Mouse (Mus musculus): Measurements from ENCODE around the gene Gm44502. TPM values are rescaled to one million over a fixed set of nuclear protein-coding genes. Genes with fewer than 3 reads are reported as not detected.
A peak's percentile ranks its signal among the peaks of the same experiment; 100 is the strongest.

Gm44502 gene
- total and polyA plus RNA-seq, 2 experiments from 2014 or later = 1.6 TPM; not detected in 1

DNA sequence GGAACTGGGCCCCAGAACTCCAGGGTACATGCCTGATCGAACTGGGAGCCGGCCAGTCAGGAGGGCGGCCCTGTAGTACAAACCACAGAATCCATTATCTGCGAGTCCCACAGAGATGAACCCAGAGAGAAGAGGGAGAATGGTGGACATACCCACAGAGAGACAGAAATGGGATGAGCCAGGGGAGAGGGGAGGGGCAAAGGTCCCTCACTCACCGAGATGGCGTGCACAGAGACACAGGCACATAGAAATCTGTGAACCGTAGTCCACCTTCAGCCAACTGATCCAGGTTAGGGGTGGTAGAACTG, 45.8 kb upstream of the Gm44502 start:
- peak overlapping the region; percentile 61 for H3K9ac ChIP-seq (replicated peaks; ENCODE audit: low read length)
- peak overlapping the region; percentile 44 for H3K4me3 ChIP-seq (ENCODE audit: low read length)
- H3K36me3 ChIP-seq (ENCODE audit: insufficient read depth, low read length) = no peaks in the 10 kb centered on the region
- no peaks in the 10 kb centered on the region for H3K9me3 ChIP-seq (ENCODE audit: low read length)
- peaks cover 7% of the 10 kb centered on the region for H3K4me1 ChIP-seq (ENCODE audit: insufficient read depth, low read length)
- no peak for ATAC-seq
- no peaks in the 10 kb centered on the region for H3K27me3 ChIP-seq (ENCODE audit: insufficient read depth, low read length)
- no peak for TF ChIP-seq CTCF (IDR thresholded peaks at IDR 0.05; ENCODE audit: low read depth)
- no peak overlapping the region for H3K27ac ChIP-seq
- peak overlapping the region; percentile 90 for H3K4me2 ChIP-seq (ENCODE audit: low read depth, low read length)
- WGBS = 80% methylated on average over 7 of the region's 7 CpGs
- DNase-seq (ENCODE audit: low spot score) = no peak

DNA sequence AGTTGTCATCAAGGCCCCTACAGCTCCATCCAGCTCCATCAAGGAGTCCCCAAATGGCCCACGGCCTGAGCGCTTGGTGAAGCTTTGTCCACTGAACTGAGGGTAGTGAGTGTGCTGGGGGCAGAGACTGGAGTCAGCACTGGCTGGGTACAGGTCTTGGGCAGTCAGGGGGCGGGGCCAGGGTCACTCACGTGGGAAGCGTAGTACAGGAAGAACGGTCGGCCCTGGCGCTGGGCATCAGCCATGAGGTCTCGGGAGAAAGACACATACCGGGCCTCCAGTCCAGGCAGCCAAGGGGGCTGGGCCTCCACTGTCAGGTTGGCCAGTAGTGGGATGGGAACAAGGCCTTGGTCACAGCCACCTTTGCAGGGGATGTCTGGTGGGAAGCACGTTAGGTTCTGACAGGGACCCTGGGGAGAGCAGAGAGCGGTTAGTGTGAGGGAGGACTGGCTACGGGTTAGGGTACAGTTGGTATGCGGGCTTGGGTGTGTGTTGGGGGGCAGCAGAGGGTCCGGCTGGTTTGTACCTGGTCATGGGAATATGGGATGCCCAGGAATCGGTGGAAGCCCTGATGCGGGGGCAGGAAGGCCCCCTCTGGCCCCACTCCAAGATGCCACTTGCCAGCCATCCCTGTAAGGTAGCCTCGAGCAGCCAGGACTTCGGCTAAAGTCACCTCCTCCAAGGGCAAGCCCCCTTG, 45.2 kb upstream of the Gm44502 start:
- H3K4me1 ChIP-seq (ENCODE audit: insufficient read depth, low read length) = peaks cover 7% of the 10 kb centered on the region
- H3K9ac ChIP-seq (replicated peaks; ENCODE audit: low read length) = no peak overlapping the region; the same call in 1 of the 2 replicates
- H3K36me3 ChIP-seq (ENCODE audit: insufficient read depth, low read length) = no peaks in the 10 kb centered on the region
- ATAC-seq (no peak), DNase-seq (ENCODE audit: low spot score) (no peak)
- WGBS = 94% methylated on average over 19 of the region's 19 CpGs
- no peak overlapping the region for H3K4me3 ChIP-seq (ENCODE audit: low read length)
- H3K4me2 ChIP-seq (ENCODE audit: low read depth, low read length) = peak overlapping the region; percentile 90
- H3K27ac ChIP-seq = no peak overlapping the region
- no peaks in the 10 kb centered on the region for H3K27me3 ChIP-seq (ENCODE audit: insufficient read depth, low read length)
- no peak for TF ChIP-seq CTCF (IDR thresholded peaks at IDR 0.05; ENCODE audit: low read depth)
- no peaks in the 10 kb centered on the region for H3K9me3 ChIP-seq (ENCODE audit: low read length)

DNA sequence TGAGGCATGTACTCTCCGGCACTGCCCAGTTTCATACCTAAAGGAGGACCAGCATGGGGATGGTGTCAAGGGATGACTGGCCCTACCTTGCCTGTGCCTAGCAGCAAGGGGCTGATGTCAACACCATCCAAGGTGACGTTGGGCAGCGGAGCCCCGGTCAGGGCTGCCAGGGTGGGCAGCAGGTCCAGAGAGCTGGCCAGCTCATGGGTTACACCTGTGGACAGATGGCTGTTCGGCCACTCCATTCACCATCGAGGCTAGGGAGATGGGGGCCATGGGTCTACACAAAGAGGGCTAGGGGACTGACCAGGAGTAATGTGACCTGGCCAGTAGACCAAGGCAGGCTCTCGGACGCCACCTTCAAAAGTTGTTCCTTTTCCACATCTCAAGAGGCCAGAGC, 44.4 kb upstream of the Gm44502 start:
- H3K27me3 ChIP-seq (ENCODE audit: insufficient read depth, low read length) = no peaks in the 10 kb centered on the region
- over 99% methylated on average over 8 of the region's 8 CpGs for WGBS
- no peak overlapping the region for H3K9ac ChIP-seq (replicated peaks; ENCODE audit: low read length)
- no peak for TF ChIP-seq CTCF (IDR thresholded peaks at IDR 0.05; ENCODE audit: low read depth)
- no peak for DNase-seq (ENCODE audit: low spot score)
- ATAC-seq = no peak
- no peaks in the 10 kb centered on the region for H3K36me3 ChIP-seq (ENCODE audit: insufficient read depth, low read length)
- H3K4me3 ChIP-seq (ENCODE audit: low read length) = no peak overlapping the region
- no peak overlapping the region for H3K27ac ChIP-seq
- H3K4me1 ChIP-seq (ENCODE audit: insufficient read depth, low read length) = peaks cover 7% of the 10 kb centered on the region
- H3K4me2 ChIP-seq (ENCODE audit: low read depth, low read length) = no peak overlapping the region
- H3K9me3 ChIP-seq (ENCODE audit: low read length) = no peaks in the 10 kb centered on the region

DNA sequence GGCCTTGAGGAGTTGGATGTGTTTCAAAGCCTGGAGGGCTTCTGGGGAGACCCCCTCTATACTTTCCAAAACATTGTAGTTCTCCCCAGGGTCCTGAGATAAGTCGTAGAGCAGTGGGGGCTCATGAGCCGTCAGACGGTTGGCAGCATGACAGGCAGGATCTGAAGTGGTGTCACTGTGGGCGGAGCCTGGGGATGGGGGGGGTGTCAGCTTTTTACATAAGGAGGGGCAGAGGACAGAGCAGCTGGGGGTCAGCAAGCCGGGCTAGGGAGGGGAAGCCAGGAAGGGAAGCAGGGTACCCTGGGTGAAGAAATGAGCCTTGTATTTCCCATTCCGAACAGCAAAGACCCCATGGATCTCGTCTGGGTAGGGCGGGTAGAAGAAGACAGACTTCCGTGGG, 43.9 kb upstream of the Gm44502 start:
- Histone ChIP-seq H3K27me3 (ENCODE audit: insufficient read depth, low read length) (no peaks in the 10 kb centered on the region), H3K36me3 (ENCODE audit: insufficient read depth, low read length) (no peaks in the 10 kb centered on the region), H3K9me3 (ENCODE audit: low read length) (no peaks in the 10 kb centered on the region), H3K4me2 (ENCODE audit: low read depth, low read length) (no peak overlapping the region), H3K9ac (replicated peaks; ENCODE audit: low read length) (no peak overlapping the region), H3K27ac (no peak overlapping the region), H3K4me3 (ENCODE audit: low read length) (no peak overlapping the region), H3K4me1 (ENCODE audit: insufficient read depth, low read length) (peaks cover 7% of the 10 kb centered on the region)
- WGBS = 83% methylated on average over 9 of the region's 9 CpGs
- DNase-seq (ENCODE audit: low spot score) = no peak
- ATAC-seq = no peak
- no peak for TF ChIP-seq CTCF (IDR thresholded peaks at IDR 0.05; ENCODE audit: low read depth)

DNA sequence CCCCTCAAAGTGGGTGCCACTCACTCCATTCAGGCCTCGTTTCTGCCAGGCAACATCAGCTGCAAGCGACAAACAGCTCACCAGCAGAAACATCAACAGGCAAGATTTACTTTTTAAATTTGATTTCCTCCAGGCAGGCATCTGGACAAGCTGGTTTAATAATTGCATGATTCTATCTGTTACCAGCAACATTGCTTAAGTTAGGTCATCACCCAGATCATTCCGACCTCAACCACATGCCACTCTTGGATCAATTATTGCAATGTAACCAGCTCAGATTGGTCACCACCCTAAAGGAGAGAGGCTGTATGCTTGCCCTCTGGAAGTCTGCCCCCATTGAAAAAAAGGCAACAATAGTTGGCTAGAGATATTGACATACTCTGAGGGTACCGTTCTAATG, 42.0 kb upstream of the Gm44502 start:
- Histone ChIP-seq H3K4me2 (ENCODE audit: low read depth, low read length) (no peak overlapping the region), H3K4me3 (ENCODE audit: low read length) (no peak overlapping the region), H3K9ac (replicated peaks; ENCODE audit: low read length) (no peak overlapping the region), H3K4me1 (ENCODE audit: insufficient read depth, low read length) (peaks cover 7% of the 10 kb centered on the region), H3K27ac (no peak overlapping the region), H3K9me3 (ENCODE audit: low read length) (no peaks in the 10 kb centered on the region), H3K27me3 (ENCODE audit: insufficient read depth, low read length) (no peaks in the 10 kb centered on the region), H3K36me3 (ENCODE audit: insufficient read depth, low read length) (no peaks in the 10 kb centered on the region)
- TF ChIP-seq CTCF (IDR thresholded peaks at IDR 0.05; ENCODE audit: low read depth) = no peak
- WGBS = 85% methylated on average over 4 of the region's 4 CpGs
- ATAC-seq = no peak
- DNase-seq (ENCODE audit: low spot score) = no peak

DNA sequence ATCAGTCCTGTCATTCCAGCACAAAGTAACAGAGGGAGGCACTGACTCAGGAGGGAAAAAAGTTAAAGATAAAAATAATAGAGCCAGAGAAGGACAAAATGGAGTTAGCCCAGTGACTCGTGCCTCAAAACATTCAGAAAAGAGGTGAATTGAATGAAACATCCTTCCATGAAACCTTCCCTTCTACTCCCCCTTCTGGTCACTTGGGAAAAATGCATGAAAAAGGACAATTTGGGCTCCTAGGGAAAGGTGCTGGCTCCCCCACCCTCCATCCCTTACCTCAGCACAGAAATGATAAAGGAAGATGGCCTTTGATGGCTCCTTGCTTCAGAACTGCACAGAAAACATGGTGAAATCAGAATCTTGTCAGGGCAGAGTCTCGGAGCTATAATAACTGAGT, 39.1 kb upstream of the Gm44502 start:
- no peak overlapping the region for H3K27ac ChIP-seq
- no peak overlapping the region for H3K4me2 ChIP-seq (ENCODE audit: low read depth, low read length)
- H3K9me3 ChIP-seq (ENCODE audit: low read length) = no peaks in the 10 kb centered on the region
- no peaks in the 10 kb centered on the region for H3K36me3 ChIP-seq (ENCODE audit: insufficient read depth, low read length)
- no peak overlapping the region for H3K9ac ChIP-seq (replicated peaks; ENCODE audit: low read length)
- WGBS = 27% methylated on average over 2 of the region's 2 CpGs
- no peak overlapping the region for H3K4me3 ChIP-seq (ENCODE audit: low read length)
- H3K4me1 ChIP-seq (ENCODE audit: insufficient read depth, low read length) = no peaks in the 10 kb centered on the region
- DNase-seq (ENCODE audit: low spot score) (peak; percentile 73), ATAC-seq (peak; percentile 38; the same call in 1 of the 2 replicates)
- H3K27me3 ChIP-seq (ENCODE audit: insufficient read depth, low read length) = no peaks in the 10 kb centered on the region
- TF ChIP-seq CTCF (IDR thresholded peaks at IDR 0.05; ENCODE audit: low read depth) = peak; percentile 76

DNA sequence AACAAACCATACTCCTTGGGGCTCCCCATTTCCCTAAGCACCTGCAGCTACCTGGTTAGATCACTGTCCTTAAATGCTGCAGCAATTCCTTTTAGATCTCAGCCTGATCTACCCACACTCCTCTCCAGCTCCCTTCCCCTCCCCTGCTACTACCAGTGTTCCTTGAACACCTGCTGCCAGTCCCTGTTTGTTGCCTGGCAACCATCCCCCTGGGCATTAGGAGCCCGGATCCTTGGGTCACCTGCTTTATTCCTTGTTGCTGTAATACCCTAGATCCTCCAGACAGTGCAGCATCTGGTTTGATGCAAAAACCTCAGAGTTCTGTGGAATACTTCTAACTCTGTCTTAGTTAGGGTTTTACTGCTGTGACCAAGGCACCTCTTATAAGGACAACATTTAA, 35.6 kb upstream of the Gm44502 start:
- H3K4me1 ChIP-seq (ENCODE audit: insufficient read depth, low read length) = no peaks in the 10 kb centered on the region
- ATAC-seq (peak; percentile 66), DNase-seq (ENCODE audit: low spot score) (peak; percentile 71)
- peaks cover 18% of the 10 kb centered on the region; the same call in 1 of the 2 replicates for H3K36me3 ChIP-seq (ENCODE audit: insufficient read depth, low read length)
- H3K4me3 ChIP-seq (ENCODE audit: low read length) = no peak overlapping the region
- H3K4me2 ChIP-seq (ENCODE audit: low read depth, low read length) = no peak overlapping the region
- no peaks in the 10 kb centered on the region for H3K9me3 ChIP-seq (ENCODE audit: low read length)
- H3K9ac ChIP-seq (replicated peaks; ENCODE audit: low read length) = no peak overlapping the region
- WGBS = 0% methylated on average over 1 of the region's 1 CpGs
- no peak overlapping the region for H3K27ac ChIP-seq
- TF ChIP-seq CTCF (IDR thresholded peaks at IDR 0.05; ENCODE audit: low read depth) = no peak
- H3K27me3 ChIP-seq (ENCODE audit: insufficient read depth, low read length) = no peaks in the 10 kb centered on the region

Data from hindbrain, postnatal 0 days (tissue).